Mouse (Mus musculus): ENCODE measurements at regions not wholly inside any gene's neighbourhood (a gene's known extent, or its start where the extent isn't known, plus 50 kb on each side); places are given as distances from the start of the nearest gene placed in this dataset.

GRCm38 (mm10) chr5:106321426-106321825, 136.5 kb downstream of the Barhl2 start:
- DNase-seq (ENCODE audit: low spot score): no peak
- intact Hi-C loops (cut with DNase I): no loop called here

- intact Hi-C loops (cut with DNase I): no loop called here
These were observed 136.9 kb downstream of the Barhl2 start for GRCm38 (mm10) chr5:106321023-106321422.

GRCm38 (mm10) chr5:106320039-106320438, 137.9 kb downstream of the Barhl2 start:
- no peak for DNase-seq (ENCODE audit: low spot score)
- intact Hi-C loops (cut with DNase I): no loop called here

More at GRCm38 (mm10) chr5:106321023-106321422, 136.9 kb downstream of the Barhl2 start:
- no peak for DNase-seq (ENCODE audit: low spot score)

GRCm38 (mm10) chr5:106318246-106318645, 139.7 kb downstream of the Barhl2 start:
- intact Hi-C loops (cut with DNase I): no loop called here
- no peak for DNase-seq (ENCODE audit: low spot score)

GRCm38 (mm10) chr5:106313874-106314273, 144.1 kb downstream of the Barhl2 start:
- DNase-seq (ENCODE audit: low spot score): no peak
- intact Hi-C loops (cut with DNase I): no loop called here

- intact Hi-C loops (cut with DNase I): no loop called here
- DNase-seq (ENCODE audit: low spot score): no peak
These were observed 156.6 kb downstream of the Barhl2 start for GRCm38 (mm10) chr5:106301372-106301771.

GRCm38 (mm10) chr5:106296721-106297120, 161.2 kb downstream of the Barhl2 start:
- no peak for DNase-seq (ENCODE audit: low spot score)
- intact Hi-C loops (cut with DNase I): no loop called here

GRCm38 (mm10) chr5:106295993-106296392, 162.0 kb downstream of the Barhl2 start:
- intact Hi-C loops (cut with DNase I): no loop called here
- no peak for DNase-seq (ENCODE audit: low spot score)

GRCm38 (mm10) chr5:106295538-106295937, 162.4 kb downstream of the Barhl2 start:
- intact Hi-C loops (cut with DNase I): no loop called here
- no peak for DNase-seq (ENCODE audit: low spot score)

GRCm38 (mm10) chr5:106292387-106293229, 165.4 kb downstream of the Barhl2 start:
- no peak for DNase-seq (ENCODE audit: low spot score)
- intact Hi-C loops (cut with DNase I): no loop called here

- DNase-seq (ENCODE audit: low spot score): no peak
- intact Hi-C loops (cut with DNase I): no loop called here
These were observed 172.8 kb downstream of the Barhl2 start for GRCm38 (mm10) chr5:106285152-106285551.

GRCm38 (mm10) chr5:106284731-106285130, 173.2 kb downstream of the Barhl2 start:
- intact Hi-C loops (cut with DNase I): no loop called here
- no peak for DNase-seq (ENCODE audit: low spot score)

- intact Hi-C loops (cut with DNase I): no loop called here
- DNase-seq (ENCODE audit: low spot score): no peak
These were observed 175.3 kb downstream of the Barhl2 start for GRCm38 (mm10) chr5:106282646-106283045.

- intact Hi-C loops (cut with DNase I): no loop called here
These were observed 180.2 kb downstream of the Barhl2 start for GRCm38 (mm10) chr5:106277786-106278185.

GRCm38 (mm10) chr5:106277231-106277630, 180.7 kb downstream of the Barhl2 start:
- intact Hi-C loops (cut with DNase I): no loop called here
- DNase-seq (ENCODE audit: low spot score): no peak

More at GRCm38 (mm10) chr5:106277786-106278185, 180.2 kb downstream of the Barhl2 start:
- DNase-seq (ENCODE audit: low spot score): no peak

GRCm38 (mm10) chr5:106276186-106276585, 181.8 kb downstream of the Barhl2 start:
- intact Hi-C loops (cut with DNase I): no loop called here
- DNase-seq (ENCODE audit: low spot score): no peak

GRCm38 (mm10) chr5:106274617-106275016, 183.3 kb downstream of the Barhl2 start:
- intact Hi-C loops (cut with DNase I): no loop called here
- DNase-seq (ENCODE audit: low spot score): no peak

GRCm38 (mm10) chr5:106264536-106264935, 193.4 kb downstream of the Barhl2 start:
- DNase-seq (ENCODE audit: low spot score): no peak
- intact Hi-C loops (cut with DNase I): no loop called here

- intact Hi-C loops (cut with DNase I): no loop called here
- DNase-seq (ENCODE audit: low spot score): no peak
These were observed 200.8 kb downstream of the Barhl2 start for GRCm38 (mm10) chr5:106257179-106257578.

GRCm38 (mm10) chr5:106229154-106229553, 228.8 kb downstream of the Barhl2 start:
- intact Hi-C loops (cut with DNase I): no loop called here

GRCm38 (mm10) chr5:106224141-106224540, 233.8 kb downstream of the Barhl2 start:
- no peak for DNase-seq (ENCODE audit: low spot score)
- intact Hi-C loops (cut with DNase I): no loop called here

More at GRCm38 (mm10) chr5:106229154-106229553, 228.8 kb downstream of the Barhl2 start:
- DNase-seq (ENCODE audit: low spot score): no peak

GRCm38 (mm10) chr5:106209543-106209942, 248.4 kb downstream of the Barhl2 start:
- intact Hi-C loops (cut with DNase I): no loop called here
- no peak for DNase-seq (ENCODE audit: low spot score)

Data from heart, postnatal 25 days (tissue).